Mouse (Mus musculus): ENCODE measurements around the gene Ephb4. TPM values are rescaled to one million over a fixed set of nuclear protein-coding genes. Genes with fewer than 3 reads are reported as not detected.

Gene Ephb4
- polyA plus RNA-seq, 1 experiment = 24.2 TPM

Other genes starting within 250 kb of the Ephb4 start
- gene Trim56, start 233.9 kb upstream of the Ephb4 start, polyA plus RNA-seq (2012; rRNA removed) = 5.7 and 11.9 TPM in 2 replicates
- not detected in 2 replicates for gene Muc3, start 200.8 kb upstream of the Ephb4 start, polyA plus RNA-seq (2012; rRNA removed)
- 1.3 and 1.4 TPM in 2 replicates for gene Muc3a, start 137.7 kb upstream of the Ephb4 start, polyA plus RNA-seq (2012; rRNA removed)
- 0.87 and 1.1 TPM in 2 replicates for gene Ache, start 62.6 kb upstream of the Ephb4 start, polyA plus RNA-seq (2012; rRNA removed)
- gene Ufsp1, start 55.5 kb upstream of the Ephb4 start, polyA plus RNA-seq (2012; rRNA removed) = 8.2 and 9.0 TPM in 2 replicates
- 163 and 168 TPM in 2 replicates for gene Srrt, start 42.4 kb upstream of the Ephb4 start, polyA plus RNA-seq (2012; rRNA removed)
- 54.5 and 62.8 TPM in 2 replicates for gene Trip6, start 35.7 kb upstream of the Ephb4 start, polyA plus RNA-seq (2012; rRNA removed)
- 16.6 and 17.1 TPM in 2 replicates for gene Slc12a9, start 16.5 kb upstream of the Ephb4 start, polyA plus RNA-seq (2012; rRNA removed)
- gene Zan, start 127.0 kb downstream of the Ephb4 start, polyA plus RNA-seq (2012; rRNA removed) = 0.11 and 0.15 TPM in 2 replicates
- 23.4 and 29.6 TPM in 2 replicates for gene Pop7, start 152.4 kb downstream of the Ephb4 start, polyA plus RNA-seq (2012; rRNA removed)
- 32.4 and 34.7 TPM in 2 replicates for gene Gigyf1, start 168.4 kb downstream of the Ephb4 start, polyA plus RNA-seq (2012; rRNA removed)
- gene Epo, start 183.1 kb downstream of the Ephb4 start, polyA plus RNA-seq (2012; rRNA removed) = not detected in 2 replicates
- gene Gnb2, start 183.4 kb downstream of the Ephb4 start, polyA plus RNA-seq (2012; rRNA removed) = 363 and 433 TPM in 2 replicates
- 0.06 TPM in 1 of 2 replicates, not detected in the other for gene Actl6b, start 203.4 kb downstream of the Ephb4 start, polyA plus RNA-seq (2012; rRNA removed)
- gene Tfr2, start 219.7 kb downstream of the Ephb4 start, polyA plus RNA-seq (2012; rRNA removed) = 0.48 and 0.68 TPM in 2 replicates

Measured in urinary bladder, adult 2 months (tissue).